Mouse (Mus musculus): ENCODE data around the gene Atxn7l3.

Gene Atxn7l3

DNA sequence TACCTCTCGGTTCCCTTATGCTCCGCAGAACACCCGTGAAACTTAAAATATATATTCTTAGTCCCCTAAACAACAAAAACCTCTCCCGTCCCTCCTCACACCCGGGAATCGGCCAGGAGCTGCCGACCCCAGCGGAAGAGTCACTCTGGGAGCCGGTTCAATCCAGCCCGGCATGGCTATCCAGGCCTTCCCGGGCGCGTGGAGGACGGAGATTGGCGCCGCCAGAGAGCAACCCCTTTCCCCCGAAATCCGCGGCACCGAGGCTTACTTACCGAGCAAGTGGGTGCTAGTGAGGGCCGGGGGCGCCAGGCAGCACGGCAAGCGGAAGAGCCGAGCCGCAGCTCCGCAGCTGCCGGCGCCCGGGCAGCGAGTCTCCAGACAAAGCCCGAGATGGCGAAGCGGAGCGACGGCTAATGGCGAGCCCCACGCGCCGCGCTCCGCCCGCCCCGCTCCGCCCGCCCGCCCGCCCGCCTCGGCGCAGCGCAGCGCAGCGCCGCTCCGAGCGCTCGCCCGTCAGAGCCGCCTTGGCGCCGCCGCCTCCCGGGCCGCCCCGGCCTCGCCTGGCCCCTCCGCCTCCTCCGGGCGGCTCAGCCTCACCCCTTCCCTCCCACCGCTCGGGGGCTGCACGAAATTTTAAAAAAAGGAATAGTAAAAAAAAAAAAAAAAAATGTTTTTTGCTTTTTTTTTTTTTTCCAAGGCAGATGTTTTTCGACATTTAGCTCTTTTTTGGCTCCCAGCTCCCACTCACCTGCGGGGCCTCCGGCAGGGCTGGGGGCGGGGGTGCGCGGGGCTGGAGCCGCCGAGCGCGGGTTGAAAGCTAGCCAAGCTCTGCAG, 22.4 kb upstream of the Atxn7l3 start:
- peak; percentile 58 to 59 for DNase-seq (ENCODE audit: low spot score in 2 of 2)

DNA sequence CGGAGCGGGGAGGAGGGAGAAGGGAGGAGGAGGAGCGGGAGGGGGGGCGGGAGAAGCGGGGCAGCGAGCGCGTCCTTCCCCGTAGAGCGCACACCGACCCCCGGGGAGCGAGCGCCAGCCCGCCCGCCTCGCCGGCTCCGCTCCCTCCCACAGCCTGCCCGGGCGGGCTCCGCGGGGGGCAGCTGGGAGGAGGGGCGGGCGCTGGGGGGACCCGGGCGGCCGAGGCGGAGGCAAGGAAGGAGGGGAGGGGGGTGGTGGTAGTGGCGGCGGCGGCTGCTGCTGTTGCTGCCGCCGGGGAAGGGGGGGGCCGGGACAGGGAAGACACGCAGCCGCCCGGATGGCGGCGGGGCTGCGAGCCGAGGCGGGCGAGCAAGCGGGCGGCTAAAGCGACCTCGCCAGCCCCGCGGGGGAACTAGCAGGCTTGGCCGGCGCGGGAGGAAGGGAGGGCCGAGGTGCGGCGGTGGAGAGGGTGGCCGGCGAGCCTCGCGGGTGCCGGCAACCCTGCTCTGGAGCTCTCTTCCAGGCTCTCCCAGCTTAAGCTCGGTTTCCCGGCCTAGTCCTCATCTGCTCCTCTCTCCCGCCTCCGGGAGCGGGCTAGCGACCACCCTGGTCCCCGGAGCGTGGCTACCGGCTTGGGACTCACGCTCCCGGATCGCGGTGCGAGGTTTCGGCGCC, 21.6 kb upstream of the Atxn7l3 start:
- peak; percentile 77 for DNase-seq (ENCODE audit: low spot score in 2 of 2)

DNA sequence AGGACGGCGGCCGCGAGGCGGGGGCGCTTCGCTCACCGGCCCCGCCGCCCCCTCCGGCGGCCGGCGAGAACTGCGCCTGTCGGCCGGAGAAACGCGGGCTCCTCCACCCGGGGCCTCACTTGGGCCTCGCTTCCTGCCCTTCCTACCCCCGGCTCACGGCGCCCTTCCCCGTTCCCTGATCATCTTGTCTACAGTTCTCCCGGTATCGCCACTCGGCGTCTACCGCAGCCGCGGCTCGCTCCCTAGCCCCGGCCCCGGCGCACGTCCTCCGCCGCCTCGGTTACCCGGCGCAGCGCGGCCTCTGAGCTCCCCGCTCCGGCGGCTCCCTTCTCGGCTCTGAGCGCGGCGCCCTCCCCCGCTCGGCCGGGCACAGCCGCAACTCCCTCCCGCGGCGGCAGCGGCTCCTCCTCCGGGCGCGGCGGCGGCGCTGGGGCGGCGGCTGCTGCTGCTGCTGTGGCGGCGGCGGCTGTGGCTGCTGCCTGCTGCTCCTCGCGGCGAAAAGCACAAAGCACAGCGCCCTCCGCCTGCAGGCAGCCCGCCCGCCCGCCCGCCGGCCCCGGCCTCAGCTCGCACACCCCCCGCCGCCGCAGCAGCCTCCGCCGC, 21.0 kb upstream of the Atxn7l3 start:
- DNase-seq (ENCODE audit: low spot score in 2 of 2), result peak; percentile 72 to 73

DNA sequence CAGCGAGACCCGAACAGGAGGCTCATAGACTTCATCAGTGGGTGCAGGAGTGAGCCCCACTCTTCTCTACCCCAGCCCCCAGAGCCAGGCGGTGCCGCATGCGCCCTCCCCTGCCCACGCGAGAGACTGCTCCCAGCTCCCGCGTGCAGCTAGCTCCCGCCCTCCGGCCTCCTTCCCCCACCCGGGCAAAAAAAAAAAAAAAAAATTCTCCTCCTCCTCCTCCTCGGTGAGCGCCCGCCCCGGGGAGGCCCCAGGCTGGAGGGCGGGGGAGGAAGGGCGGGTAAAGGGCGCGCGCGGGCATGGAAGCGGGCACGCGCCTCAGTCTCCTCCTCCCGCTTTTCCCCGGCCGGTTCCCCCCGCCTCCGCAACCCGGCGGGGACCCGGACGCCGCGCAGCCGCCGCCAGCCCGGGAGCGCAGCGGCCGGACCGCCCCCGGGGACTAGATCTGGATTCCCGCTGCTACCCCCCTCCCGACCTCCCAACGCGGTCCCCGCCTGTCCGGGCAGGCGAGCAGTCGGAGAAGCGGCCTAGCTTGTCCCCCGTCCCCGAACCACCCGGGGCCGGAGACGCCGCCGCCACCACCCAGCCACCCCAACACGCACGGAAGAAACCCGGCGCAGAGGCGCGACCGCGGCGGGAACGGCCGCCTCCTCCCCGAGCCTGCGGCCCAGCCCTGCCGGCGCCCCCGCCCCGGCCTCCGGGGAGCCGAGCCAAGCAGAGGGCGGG, 20.3 kb upstream of the Atxn7l3 start:
- DNase-seq (ENCODE audit: low spot score in 2 of 2), result peak; percentile 92

DNA sequence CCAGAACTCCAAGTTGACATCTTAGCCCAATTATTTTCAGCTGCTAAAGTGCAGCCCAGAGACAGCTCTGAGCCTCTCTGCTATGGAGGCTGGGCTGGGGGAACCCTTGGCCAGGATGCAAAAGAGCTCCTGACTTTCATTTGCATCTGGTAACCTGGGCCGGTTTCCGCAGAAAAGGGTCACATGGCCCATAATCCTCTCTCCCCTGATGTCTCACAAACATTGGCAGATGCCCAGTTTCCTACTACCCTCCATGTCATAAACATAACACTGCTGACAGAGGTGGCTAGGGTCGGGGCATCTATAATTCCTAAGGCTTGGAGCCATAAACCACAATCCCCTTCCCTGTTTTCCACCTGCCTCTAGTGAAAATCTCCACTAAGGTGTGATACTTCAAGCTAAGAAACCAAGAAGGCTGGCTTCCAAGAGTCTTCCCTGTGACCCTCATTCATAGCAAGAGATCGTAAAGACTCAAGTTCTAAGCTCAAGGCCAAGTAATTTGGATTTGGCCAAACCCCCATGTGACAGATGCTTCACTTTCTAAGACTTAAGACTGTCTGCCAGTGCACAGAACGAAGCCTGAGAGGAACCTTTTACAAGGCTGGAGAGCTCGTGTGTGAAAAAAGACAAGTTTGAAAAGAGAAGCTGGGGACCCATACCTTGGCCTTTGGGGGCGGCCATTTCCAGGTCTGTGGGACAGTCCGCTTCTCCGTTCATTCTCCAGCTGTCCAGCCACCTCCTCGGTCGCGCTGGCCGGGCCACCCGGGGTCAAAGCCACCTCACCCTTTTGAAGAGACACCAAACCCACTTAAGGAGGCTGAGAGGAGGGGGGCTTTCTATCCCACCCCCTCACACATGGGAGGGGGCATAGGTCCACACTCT, 19.5 kb upstream of the Atxn7l3 start:
- no peak for DNase-seq (ENCODE audit: low spot score in 2 of 2)

DNA sequence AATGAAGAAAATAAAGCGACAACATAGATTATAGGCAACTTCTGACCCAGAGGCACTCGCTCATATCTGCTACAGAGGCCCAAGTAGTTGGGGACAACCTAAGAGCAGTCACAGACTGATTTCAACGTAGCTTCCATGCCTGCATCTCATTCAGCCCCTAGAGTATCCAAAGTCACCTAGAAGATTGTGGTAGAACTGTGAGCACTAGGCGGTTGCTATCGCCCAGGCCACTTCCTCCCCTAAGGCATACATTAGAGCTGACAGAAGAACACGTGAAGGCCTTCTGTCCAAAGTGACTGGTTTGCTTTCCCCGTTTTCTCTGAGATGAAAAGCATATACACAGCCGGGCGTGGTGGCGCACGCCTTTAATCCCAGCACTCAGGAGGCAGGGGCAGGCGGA, 17.9 kb upstream of the Atxn7l3 start:
- DNase-seq (ENCODE audit: low spot score in 2 of 2), result no peak

DNA sequence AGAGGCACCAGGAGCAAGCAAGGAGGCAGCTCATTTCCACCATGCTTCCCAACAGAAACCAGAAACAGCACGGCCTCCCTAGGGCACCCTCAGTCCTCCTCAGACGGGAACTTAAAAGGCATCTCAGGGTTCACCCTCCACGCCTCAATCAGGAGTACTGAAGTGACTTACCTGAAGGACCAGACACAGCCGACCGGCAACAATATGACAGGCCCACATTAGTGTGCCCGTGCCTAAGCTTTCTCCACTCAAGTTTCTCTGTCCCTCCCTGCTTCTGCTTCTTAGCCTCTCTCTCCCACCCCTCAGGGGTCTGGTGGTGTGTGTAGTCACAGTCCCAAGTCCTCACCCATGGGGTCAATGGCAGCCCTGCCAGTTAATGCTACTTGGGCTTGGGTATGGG, 16.2 kb upstream of the Atxn7l3 start:
- no peak for DNase-seq (ENCODE audit: low spot score in 2 of 2)

DNA sequence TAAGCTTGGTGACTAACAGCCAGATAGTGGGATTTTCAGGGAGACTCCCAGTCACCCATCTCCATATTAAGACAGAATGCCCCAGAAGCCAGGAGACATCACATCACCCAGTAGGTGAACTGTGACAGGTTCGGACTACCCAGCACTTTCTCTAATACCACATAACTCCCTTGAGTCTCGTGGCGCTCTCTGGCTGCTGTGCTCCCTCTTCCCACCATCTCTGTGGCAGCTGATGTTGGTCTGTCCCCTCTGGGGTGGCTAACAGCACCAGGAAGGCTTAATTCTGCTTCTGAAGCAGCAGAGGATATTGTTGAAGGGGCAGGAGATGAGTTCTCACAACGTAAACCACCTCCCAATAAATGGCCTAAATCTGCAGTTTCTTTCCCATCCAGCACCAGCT, 15.5 kb upstream of the Atxn7l3 start:
- no peak for DNase-seq (ENCODE audit: low spot score in 2 of 2)

DNA sequence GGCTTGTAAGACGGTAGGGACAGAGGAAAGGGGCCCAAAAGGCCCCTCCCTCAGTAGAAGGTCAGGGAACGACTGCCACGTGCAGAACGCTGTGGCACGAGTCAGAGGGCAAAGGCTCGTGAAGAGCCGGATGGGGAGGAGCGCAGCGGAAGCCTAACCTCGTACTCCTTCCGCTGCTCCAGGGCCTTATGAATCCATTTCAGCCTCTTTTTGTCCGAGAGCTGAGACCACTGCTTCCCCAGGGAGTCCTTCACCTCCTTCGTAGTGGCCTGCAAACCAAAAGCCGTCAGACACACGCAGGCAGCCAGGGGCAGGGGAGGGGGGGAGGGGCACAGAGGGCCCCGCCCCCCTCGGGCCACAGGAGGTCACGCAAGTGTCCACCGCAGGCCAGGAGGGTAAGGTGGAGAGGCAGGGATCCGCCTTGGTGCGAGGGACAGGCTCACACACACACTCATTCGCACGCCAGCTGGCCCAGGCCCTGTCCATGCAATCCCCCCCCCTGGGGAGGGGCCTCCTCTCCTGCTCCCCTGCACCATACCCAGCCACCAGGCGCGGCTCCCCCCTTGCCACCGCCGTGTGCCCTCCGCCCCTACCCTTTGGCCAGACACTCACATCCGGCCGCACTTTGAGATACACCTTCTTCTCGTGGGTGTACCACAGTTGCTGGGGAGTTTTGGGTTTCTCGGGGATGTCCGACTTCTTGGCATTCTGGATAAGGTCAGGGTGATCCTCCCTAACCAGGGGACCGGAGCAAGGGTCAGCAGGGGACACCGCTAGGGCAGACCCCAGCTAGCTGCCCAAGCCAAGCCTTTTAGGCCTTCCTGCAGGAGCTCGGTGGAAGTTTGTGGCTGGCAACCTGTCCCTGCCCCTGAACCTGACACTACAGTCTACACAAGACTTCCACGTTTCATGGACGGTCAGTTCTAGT, 14.6 kb upstream of the Atxn7l3 start:
- DNase-seq (ENCODE audit: low spot score in 2 of 2), result no peak

DNA sequence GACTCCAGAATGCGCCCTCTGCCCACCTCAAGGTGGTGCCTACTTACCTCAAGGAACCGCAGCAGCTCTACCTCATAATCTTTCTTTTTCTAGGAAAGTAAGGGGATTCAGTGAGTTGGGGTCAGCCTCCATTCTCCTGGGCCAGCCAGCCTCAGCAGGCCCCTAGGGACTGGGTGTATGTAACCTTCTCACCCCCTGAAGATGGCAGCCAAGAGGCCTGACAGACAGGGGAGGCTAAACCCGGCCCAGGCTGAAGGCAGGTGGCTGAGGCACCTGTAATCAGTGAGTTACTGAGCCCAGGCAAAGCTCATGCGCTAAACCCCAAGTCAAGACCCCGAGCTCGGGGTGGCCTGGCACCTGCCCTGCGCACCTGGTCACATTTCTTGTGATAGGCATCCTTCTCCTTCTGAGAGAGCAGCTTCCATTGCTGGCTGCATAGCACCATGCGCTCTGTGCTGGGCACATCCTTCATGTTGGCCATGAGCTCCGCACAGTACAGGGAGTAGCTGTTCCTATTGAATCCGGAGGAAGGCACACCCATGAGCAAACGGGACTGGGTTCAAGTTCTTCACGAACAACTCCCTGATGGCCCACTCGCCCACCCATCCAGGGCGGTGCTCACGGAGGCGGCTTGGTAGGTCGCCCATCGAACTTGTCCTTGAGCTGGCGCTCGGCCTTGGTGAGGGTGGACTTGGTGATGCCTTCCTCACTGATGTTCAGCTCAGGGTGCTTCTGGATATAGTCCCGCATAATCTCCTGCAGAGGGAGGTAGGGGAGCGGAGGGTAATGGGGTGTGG, 13.6 kb upstream of the Atxn7l3 start:
- DNase-seq (ENCODE audit: low spot score in 2 of 2), result no peak

DNA sequence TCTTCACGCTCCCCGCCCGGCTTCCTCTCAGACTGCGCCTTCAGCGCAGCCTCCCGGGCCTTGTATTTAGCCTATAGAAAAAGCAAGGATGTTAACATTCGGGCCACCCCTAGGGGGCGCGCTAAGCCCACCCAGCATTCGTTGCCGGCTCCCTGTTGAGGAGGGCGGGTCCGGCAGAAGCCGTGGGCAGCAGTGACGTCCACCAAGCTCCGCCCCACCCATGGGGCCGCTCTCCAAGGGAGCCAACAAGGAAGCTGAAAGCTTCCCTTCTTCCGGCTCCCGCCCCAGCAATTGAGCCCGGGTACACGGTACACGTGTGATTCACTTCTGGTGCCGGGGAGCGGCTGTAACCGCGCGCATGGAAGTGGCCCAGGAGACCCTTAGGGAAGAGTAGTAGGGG, 12.5 kb upstream of the Atxn7l3 start:
- peak; percentile 92 to 96 for DNase-seq (ENCODE audit: low spot score in 2 of 2)

DNA sequence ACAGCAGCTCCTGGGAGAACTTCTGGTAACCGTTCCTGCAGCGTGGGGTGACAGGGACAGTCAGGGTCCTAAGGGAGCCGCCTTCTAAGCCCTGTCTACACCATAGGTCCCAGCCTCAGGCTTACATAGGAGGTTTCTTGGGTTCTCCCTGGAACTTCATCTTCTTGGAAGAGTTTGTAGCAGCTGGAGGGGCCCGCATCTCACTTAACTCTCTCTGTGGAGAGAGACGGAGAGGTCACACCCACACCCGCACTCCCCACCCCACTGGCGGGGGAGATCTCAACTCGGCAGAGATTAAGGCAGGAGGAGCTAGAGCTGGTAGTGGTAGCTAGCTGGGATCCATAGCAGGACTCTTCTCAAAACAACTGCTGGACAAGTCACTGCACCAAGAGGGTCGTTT, 11.7 kb upstream of the Atxn7l3 start:
- DNase-seq (ENCODE audit: low spot score in 2 of 2), result no peak

DNA sequence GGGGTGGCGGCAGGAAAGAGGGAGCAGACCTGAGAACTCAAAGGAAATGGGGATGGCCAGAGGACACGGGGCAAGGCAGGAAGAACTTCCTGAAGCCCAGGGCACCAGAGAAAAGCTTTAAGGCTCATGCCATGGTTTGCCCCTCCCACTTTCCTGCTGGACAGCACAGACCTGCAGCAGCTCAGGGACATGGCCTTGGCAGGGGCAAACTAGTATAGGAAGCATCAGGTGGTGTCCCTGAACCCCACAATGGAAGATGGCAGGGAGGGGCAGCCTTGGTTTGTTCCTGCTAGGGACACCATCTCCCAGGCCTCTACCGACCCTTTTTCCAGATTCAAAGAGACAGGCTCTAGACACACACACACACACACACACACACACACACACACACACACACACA, 8.9 kb upstream of the Atxn7l3 start:
- DNase-seq (ENCODE audit: low spot score in 2 of 2), result no peak

DNA sequence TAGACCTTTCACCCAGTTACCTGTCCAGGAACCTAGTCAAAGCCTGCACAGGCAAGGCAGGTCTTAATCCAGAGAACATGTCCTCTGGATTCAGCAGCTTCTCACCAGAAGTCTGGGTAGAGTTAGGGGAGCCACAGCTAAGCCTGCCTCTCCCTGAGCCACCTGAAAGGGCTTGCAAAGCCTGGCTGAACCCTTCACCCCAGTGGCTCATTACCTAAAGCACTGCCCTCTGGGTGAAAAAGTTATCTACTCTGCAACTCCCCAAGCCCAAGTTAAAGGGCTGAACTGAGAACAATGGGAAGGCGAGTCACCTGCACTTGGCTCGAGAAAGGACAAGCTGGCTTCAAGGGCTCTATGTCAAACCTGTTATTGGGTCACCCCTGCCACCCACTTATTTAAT, 7.7 kb upstream of the Atxn7l3 start:
- DNase-seq (ENCODE audit: low spot score in 2 of 2), result no peak

DNA sequence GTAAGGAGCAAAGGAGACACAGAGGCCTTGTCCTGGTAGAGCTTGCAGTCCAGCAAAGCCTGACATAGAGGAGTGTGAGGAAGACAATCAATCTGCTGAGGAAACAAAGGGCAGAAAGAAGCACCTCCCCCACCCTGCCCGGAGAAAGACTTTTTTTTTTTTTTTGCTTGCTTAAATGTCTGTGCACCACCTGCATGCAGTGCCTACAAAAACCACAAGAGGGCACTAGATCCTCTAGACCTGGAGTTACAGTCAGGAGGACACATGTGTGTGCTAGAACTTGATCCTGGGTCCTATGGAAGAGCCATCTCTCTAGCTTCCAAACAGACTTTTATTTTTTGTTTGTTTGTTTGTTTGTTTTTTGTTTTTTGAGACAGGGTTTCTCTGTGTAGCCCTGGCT, 3.4 kb upstream of the Atxn7l3 start:
- DNase-seq (ENCODE audit: low spot score in 2 of 2), result peak; percentile 74 to 83

DNA sequence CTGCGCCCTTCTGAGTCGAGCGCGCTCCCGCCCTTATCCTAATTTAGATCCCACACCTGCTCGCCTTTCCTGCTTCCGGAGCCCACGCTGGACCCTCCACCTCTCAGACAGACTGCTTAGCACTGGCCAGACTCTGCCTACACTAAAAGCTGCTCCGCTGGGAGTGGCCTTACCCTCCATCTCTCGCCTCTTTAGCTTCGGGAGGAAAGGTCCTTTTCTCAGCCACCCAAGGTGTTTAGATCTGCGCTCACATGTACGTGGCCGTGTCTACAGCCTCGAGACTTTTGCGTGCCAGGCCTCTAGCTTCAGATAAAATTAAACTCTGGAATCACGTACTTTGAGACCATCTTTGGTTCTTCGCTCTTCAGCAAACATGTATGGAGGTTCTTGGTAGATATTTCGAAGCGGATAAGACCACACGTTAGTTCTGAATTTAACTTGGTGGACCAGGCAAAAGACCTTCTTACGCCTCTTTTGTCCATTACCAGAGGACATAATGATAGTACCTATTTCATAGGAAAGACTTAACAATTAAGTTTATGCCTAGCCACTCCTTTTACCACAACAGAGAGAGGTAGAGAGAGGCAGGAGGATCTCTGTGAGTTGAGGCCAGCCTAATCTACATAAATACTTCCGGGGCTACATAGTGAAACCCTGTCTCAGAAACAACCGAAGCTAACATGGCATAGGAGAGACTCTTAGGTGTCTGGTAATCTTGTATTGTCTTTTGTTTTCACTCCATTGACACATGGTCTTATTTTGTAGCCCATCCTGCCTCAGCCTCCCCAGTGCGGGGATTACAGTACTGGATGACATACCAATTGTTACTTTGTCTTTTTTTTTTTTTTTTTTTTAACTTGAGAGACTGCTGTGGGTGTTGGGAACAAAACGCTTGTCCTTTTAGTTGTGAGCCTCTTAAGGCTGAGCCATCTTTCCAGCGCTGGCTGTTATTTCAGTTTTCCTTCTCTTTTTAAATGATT, 1.4 kb upstream of the Atxn7l3 start:
- no peak for DNase-seq (ENCODE audit: low spot score in 2 of 2)

DNA sequence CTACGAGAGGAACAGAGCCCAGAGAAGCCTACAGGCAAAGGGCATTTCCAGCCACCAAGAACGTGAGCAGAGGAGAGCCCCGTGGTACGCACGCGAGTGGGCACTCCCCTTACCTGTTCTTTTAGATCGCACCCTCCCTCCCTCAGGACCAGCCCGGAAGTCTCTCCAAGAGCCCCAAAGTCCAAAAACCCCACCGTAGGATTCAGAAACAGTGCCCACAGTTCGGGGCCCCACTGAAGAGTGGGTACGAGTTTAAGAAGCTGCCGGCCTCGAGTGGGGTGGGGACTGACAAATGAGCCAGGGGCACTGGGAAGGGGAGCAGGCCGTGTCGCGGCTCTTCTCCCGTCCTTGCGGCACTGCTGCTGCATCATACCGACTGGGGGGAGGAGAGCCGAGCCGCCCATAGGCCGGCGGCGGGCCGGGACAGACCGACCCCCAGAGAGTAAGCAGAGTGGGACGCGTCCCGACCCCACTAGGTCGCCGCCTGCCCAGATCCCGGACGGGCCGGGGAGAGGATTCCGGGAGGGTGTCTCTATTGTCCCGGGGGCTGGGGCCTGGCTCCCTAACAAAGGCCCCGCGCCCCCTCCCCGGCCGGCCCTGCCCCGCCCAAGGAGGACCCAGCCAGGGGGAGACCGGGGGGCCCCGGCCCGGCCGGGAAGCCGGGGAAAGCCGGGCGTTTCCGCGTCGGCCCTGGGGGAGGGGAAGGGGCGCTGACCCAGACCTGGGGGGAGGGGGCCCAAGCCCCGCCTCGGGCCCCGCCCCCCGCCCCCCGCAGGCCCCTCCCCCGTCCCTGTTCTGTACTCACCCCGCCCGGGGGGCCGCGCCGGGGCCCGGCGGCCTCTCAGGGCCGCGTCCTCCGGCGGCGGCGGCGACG, 596 bp downstream of the Atxn7l3 start:
- peak; percentile 71 to 72 for DNase-seq (ENCODE audit: low spot score in 2 of 2)
